Mouse (Mus musculus): Measurements from ENCODE around the gene Daxx. TPM values are rescaled to one million over a fixed set of nuclear protein-coding genes. Genes with fewer than 3 reads are reported as not detected.
"Not testable (repeated sequence)": the region's sequence is repeated elsewhere in the genome, so short reads cannot be mapped to it uniquely, and the experiment has no call there.

Daxx gene
- polyA plus RNA-seq (2014; fragmentation: Nextera tagmentation; extraction: Ambion mirVana), result 61.2 and 61.4 TPM in 2 replicates

GRCm38 (mm10) chr17:33909077-33909868, at the start of gene Daxx:
Daxx (plus strand) TSS chr17:33909414.
- Histone ChIP-seq H3K4me1 (ENCODE audit: control insufficient read depth, insufficient read depth, low read length) (peaks cover 15% of the 10 kb centered on the region), H3K9me3 (ENCODE audit: control insufficient read depth, low read length) (no peaks in the 10 kb centered on the region), H3K9ac (ENCODE audit: low read length) (peak within 1 kb of the TSS; percentile 77), H3K27ac (ENCODE audit: low read depth, low read length) (peak within 1 kb of the TSS; percentile 85), H3K36me3 (ENCODE audit: control insufficient read depth, insufficient read depth, low read length) (peaks cover 23% of the 10 kb centered on the region), H3K4me2 (ENCODE audit: low read depth) (peak within 1 kb of the TSS; percentile 68), H3K4me3 (ENCODE audit: low read depth, low read length) (peak within 1 kb of the TSS; percentile 85), H3K27me3 (ENCODE audit: control insufficient read depth, insufficient read depth, low read length) (no peaks in the 10 kb centered on the region)
- ATAC-seq (ENCODE audit: insufficient read depth, low FRiP score, low TSS enrichment) (peak; percentile 95), DNase-seq (ENCODE audit: low spot score) (peak; percentile 99)
- WGBS, result under 1% methylated on average over 68 of the region's 68 CpGs

- 44% methylated on average over 9 of the region's 9 CpGs for WGBS
- ATAC-seq (ENCODE audit: insufficient read depth, low FRiP score, low TSS enrichment), result no peak
Measured at GRCm38 (mm10) chr17:33865330-33866030, 43.7 kb upstream of the Daxx start.

GRCm38 (mm10) chr17:33873537-33873936, 35.7 kb upstream of the Daxx start, which contains the start of gene Gm7029:
Gm7029 (plus strand) TSS chr17:33873837.
- not testable (repeated sequence) for DNase-seq (ENCODE audit: low spot score); H3K9me3 ChIP-seq (ENCODE audit: control insufficient read depth, low read length); H3K4me2 ChIP-seq (ENCODE audit: low read depth); H3K9ac ChIP-seq (ENCODE audit: low read length); H3K36me3 ChIP-seq (ENCODE audit: control insufficient read depth, insufficient read depth, low read length); H3K27me3 ChIP-seq (ENCODE audit: control insufficient read depth, insufficient read depth, low read length); H3K27ac ChIP-seq (ENCODE audit: low read depth, low read length); H3K4me1 ChIP-seq (ENCODE audit: control insufficient read depth, insufficient read depth, low read length); H3K4me3 ChIP-seq (ENCODE audit: low read depth, low read length); ATAC-seq (ENCODE audit: insufficient read depth, low FRiP score, low TSS enrichment)
- 89% methylated on average over 3 of the region's 12 CpGs for WGBS

More at GRCm38 (mm10) chr17:33865330-33866030, 43.7 kb upstream of the Daxx start:
- peak; percentile 39 for DNase-seq (ENCODE audit: low spot score)
- Histone ChIP-seq H3K27ac (ENCODE audit: low read depth, low read length) (no peak overlapping the region), H3K27me3 (ENCODE audit: control insufficient read depth, insufficient read depth, low read length) (no peaks in the 10 kb centered on the region), H3K9me3 (ENCODE audit: control insufficient read depth, low read length) (no peaks in the 10 kb centered on the region), H3K36me3 (ENCODE audit: control insufficient read depth, insufficient read depth, low read length) (no peaks in the 10 kb centered on the region), H3K4me1 (ENCODE audit: control insufficient read depth, insufficient read depth, low read length) (no peaks in the 10 kb centered on the region), H3K4me2 (ENCODE audit: low read depth) (no peak overlapping the region), H3K4me3 (ENCODE audit: low read depth, low read length) (no peak overlapping the region), H3K9ac (ENCODE audit: low read length) (no peak overlapping the region)

GRCm38 (mm10) chr17:33874411-33874810, 34.8 kb upstream of the Daxx start:
- H3K9me3 ChIP-seq (ENCODE audit: control insufficient read depth, low read length), result no peaks in the 10 kb centered on the region
- H3K9ac ChIP-seq (ENCODE audit: low read length), result no peak overlapping the region
- no peak for ATAC-seq (ENCODE audit: insufficient read depth, low FRiP score, low TSS enrichment)
- no peaks in the 10 kb centered on the region for H3K4me1 ChIP-seq (ENCODE audit: control insufficient read depth, insufficient read depth, low read length)
- 91% methylated on average over 11 of the region's 11 CpGs for WGBS
- no peaks in the 10 kb centered on the region for H3K36me3 ChIP-seq (ENCODE audit: control insufficient read depth, insufficient read depth, low read length)
- H3K27me3 ChIP-seq (ENCODE audit: control insufficient read depth, insufficient read depth, low read length), result no peaks in the 10 kb centered on the region
- H3K4me2 ChIP-seq (ENCODE audit: low read depth), result no peak overlapping the region
- H3K27ac ChIP-seq (ENCODE audit: low read depth, low read length), result no peak overlapping the region
- H3K4me3 ChIP-seq (ENCODE audit: low read depth, low read length), result no peak overlapping the region
- no peak for DNase-seq (ENCODE audit: low spot score)

- not testable (repeated sequence) for ATAC-seq (ENCODE audit: insufficient read depth, low FRiP score, low TSS enrichment); H3K9ac ChIP-seq (ENCODE audit: low read length); H3K4me2 ChIP-seq (ENCODE audit: low read depth); H3K4me3 ChIP-seq (ENCODE audit: low read depth, low read length); H3K4me1 ChIP-seq (ENCODE audit: control insufficient read depth, insufficient read depth, low read length); H3K9me3 ChIP-seq (ENCODE audit: control insufficient read depth, low read length); H3K36me3 ChIP-seq (ENCODE audit: control insufficient read depth, insufficient read depth, low read length); H3K27ac ChIP-seq (ENCODE audit: low read depth, low read length); H3K27me3 ChIP-seq (ENCODE audit: control insufficient read depth, insufficient read depth, low read length)
- DNase-seq (ENCODE audit: low spot score), result peak; percentile 22
- 82% methylated on average over 5 of the region's 5 CpGs for WGBS
Measured at GRCm38 (mm10) chr17:33875797-33876196, 33.4 kb upstream of the Daxx start.

- WGBS, result 95% methylated on average over 6 of the region's 11 CpGs
- not testable (repeated sequence) for H3K4me2 ChIP-seq (ENCODE audit: low read depth); DNase-seq (ENCODE audit: low spot score); H3K9ac ChIP-seq (ENCODE audit: low read length); H3K9me3 ChIP-seq (ENCODE audit: control insufficient read depth, low read length); H3K4me1 ChIP-seq (ENCODE audit: control insufficient read depth, insufficient read depth, low read length); H3K27me3 ChIP-seq (ENCODE audit: control insufficient read depth, insufficient read depth, low read length); ATAC-seq (ENCODE audit: insufficient read depth, low FRiP score, low TSS enrichment); H3K4me3 ChIP-seq (ENCODE audit: low read depth, low read length); H3K36me3 ChIP-seq (ENCODE audit: control insufficient read depth, insufficient read depth, low read length); H3K27ac ChIP-seq (ENCODE audit: low read depth, low read length)
Measured at GRCm38 (mm10) chr17:33884320-33884719, 24.9 kb upstream of the Daxx start.

GRCm38 (mm10) chr17:33887802-33888201, 21.4 kb upstream of the Daxx start:
- H3K27ac ChIP-seq (ENCODE audit: low read depth, low read length); H3K4me3 ChIP-seq (ENCODE audit: low read depth, low read length); H3K27me3 ChIP-seq (ENCODE audit: control insufficient read depth, insufficient read depth, low read length); DNase-seq (ENCODE audit: low spot score); H3K36me3 ChIP-seq (ENCODE audit: control insufficient read depth, insufficient read depth, low read length); H3K9me3 ChIP-seq (ENCODE audit: control insufficient read depth, low read length); H3K4me1 ChIP-seq (ENCODE audit: control insufficient read depth, insufficient read depth, low read length); H3K9ac ChIP-seq (ENCODE audit: low read length); H3K4me2 ChIP-seq (ENCODE audit: low read depth); ATAC-seq (ENCODE audit: insufficient read depth, low FRiP score, low TSS enrichment): not testable (repeated sequence)
- WGBS, result 81% methylated on average over 2 of the region's 2 CpGs

- H3K27ac ChIP-seq (ENCODE audit: low read depth, low read length); H3K4me1 ChIP-seq (ENCODE audit: control insufficient read depth, insufficient read depth, low read length); H3K9ac ChIP-seq (ENCODE audit: low read length); H3K36me3 ChIP-seq (ENCODE audit: control insufficient read depth, insufficient read depth, low read length); ATAC-seq (ENCODE audit: insufficient read depth, low FRiP score, low TSS enrichment); H3K4me2 ChIP-seq (ENCODE audit: low read depth); H3K27me3 ChIP-seq (ENCODE audit: control insufficient read depth, insufficient read depth, low read length); DNase-seq (ENCODE audit: low spot score); H3K4me3 ChIP-seq (ENCODE audit: low read depth, low read length); H3K9me3 ChIP-seq (ENCODE audit: control insufficient read depth, low read length): not testable (repeated sequence)
Measured at GRCm38 (mm10) chr17:33888230-33888629, 21.0 kb upstream of the Daxx start.
